Mouse (Mus musculus): Measurements from ENCODE around the gene Acot7.

Gene Acot7

DNA sequence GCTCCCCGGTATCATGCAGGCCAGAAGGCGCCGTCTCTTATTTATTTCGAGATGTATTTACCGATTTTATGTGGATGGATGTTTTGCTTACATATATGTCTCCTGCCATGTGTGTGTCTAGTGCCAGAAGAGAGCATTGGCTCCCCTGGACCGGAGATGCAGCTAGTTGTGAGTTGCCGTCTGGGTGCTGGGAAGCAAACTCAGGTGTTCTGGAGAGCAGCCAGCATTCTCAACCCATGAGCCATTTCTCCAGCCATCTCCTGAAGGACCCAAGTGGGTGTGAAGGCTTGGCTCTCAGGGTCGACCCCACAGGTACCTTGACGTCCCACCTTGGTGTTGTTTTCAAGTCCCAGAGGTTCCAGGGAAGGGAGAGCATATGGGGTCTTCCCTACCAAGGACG is 4.3 kb downstream of the Acot7 start:
- no peak for DNase-seq

DNA sequence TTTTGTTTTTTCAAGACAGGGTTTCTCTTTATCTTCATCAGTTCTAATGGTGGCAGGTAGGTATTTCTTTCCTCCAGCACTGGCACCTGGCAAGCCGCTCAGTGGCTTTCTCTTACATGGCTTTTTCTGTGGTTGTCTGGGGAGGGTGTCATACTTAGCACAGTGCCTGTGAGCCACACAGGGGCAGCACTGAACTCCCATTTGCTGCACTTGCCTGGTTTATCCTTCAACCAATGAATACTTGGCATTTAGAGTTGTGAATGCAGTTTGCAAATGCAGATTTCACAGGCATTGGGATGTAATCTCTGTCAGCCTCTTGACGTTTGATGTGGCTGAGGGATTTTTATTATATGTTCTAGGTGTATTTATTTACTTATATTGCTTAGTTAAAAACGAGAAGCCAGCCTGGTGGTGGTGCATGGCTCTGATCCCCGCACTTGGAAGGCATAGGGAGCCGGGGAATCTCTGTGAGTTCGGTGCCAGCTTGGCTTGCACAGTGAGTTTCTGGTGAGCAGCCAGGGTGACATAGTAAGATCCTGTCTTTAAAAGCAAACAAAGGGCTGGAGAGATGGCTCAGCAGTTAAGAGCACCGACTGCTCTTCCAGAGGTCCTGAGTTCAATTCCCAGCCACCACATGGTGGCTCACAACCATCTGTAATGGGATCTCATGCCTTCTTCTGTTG is 6.6 kb downstream of the Acot7 start:
- no peak for DNase-seq

DNA sequence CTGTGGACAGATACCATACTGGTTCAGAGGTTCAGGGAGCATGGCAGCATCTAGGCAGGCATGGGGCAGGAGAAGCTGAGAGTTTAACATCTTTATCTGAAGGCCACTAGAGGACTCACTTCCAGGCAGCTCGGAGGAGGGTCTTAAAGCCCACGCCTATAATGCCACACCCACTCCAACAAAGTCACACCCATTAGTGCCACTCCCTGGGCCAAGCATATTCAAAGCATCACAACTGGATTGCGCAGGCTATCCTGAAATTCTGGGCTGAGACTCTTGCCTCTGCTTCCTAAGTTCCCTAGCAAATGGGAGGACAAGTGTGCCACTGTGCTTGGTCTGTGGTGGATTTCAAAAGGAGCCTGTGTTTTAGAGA is 7.2 kb downstream of the Acot7 start:
- no peak for DNase-seq

DNA sequence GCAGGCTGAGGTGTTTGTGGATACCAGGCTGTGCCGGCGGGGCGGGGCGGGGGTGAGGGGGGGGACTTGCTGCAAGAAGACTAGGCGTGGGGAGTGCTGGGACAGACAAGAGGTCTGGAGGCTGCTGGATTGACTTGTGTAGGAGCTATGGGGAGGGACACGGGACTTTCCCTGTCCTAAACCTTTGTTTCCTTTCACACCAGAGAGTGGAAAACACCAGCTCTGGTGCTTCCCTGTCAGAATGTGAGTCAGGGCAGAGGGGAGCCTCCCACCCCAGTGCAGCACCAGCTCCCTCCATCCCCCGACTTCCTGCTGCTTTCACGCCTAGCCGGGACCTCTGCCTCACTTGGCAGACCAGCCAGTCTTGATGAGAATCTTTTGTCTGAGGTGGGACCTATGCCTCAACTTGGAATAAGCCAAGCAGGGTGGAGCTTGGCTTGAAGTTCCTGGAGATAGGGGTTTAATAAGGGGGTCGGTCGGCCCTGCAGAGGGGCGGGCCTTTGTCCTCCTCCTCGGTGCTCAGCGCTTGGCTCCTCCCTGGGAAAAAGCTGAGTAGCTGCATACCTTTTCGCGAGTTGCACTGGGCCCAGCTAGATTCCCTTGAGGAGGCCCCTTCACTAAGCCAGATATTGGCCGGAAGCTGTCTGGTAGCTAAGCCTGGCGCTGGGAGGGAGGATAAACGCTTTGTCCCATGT is 7.7 kb downstream of the Acot7 start:
- DNase-seq: no peak

DNA sequence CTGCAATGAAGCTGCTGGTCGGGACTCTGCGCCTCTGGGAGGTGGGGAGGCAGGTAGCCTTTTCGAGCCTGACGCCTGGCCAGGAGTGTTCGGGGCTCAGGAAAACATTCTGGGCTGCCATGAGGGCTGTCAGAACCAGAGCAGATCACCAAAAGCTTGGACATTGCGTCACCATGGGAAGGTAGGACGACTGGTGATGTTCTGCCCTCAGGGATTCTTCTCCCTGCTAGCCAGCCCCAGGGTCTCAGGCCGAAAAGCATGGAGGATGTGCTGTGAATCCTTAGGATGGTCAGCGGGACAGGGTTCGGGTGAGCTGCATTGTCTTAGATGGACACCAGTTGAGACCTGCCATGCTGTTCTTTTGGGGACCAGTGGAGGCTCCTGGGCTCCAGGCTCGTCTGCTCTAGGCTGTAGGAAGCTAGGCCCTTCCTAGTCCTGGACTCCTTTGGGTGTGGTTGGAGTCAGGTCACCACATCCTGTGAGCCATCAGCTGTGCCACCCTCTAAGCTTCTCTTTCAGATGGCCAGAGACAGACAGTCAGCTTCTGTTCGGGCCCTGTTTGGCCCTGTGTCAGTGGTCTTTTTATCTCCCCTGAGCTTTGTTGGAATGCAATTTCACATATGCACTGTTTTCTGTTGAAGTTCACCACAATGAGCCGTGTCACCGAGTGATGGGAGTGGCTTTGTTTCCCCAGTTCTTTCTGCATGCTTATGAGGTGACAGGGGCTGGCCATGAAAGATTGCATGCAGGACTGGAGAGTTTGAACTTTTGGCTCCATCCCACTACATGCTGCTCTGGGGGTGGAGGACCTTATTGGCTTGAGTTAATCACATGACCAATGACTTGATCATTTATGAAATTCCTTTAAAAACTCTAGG is 8.5 kb downstream of the Acot7 start:
- no peak for DNase-seq

DNA sequence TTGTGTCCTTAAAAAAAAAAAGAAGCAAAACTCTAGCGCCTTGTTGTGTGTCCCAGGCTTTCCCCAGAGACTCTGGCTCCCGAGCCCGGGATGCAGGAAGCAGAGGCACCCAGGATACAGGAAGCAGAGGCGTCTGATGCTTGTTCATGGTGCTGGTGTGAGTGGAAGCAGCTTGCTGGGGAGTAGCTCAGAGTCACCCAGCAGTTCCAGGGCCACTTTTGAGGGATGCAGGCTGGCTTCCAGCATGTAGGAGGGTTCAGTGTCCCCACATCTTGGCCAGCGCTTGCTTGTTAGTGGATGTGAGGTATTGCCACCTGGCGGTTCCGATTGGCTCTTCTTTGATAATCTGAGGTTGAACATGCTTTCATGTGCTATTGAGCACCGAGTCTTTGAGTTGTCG is 9.2 kb downstream of the Acot7 start:
- DNase-seq: no peak

DNA sequence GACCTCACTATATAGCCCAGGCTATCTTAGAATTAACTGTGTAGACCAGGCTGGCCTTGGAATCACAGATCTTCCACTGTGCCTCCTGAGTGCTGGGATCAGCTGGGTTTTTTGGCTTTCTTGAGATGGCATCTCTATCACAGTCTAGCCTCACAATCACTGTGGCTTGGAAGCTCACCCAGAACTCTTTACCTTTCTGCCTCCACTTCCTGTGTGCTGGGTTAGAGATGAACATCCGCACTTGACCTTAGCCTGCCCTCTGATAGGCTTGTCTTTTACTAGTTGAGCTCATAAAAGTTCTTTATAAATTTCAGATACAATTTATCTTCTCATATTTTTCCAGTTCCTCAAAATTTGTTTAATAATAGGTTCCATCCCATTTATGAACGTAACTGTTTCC is 10.7 kb downstream of the Acot7 start:
- DNase-seq: no peak

DNA sequence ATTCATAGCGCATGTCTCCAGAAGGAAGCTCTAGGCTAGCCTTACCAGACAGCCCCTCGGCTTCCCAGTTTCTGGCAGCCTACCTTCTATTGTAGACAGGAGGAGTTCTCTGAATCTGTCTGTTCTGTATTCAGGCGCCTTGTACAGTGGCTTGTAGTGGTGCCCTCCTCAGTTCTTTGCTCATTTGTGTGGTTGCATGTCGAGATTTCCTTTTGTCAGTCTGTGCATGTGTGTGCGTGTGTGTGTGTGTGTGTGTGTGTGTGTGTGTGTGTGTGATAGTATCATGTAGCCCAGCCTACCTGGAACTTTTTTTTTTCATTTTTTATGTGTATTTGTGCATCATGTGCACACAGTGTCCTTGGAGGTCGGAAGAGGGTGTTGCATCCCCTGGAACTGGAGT is 11.1 kb downstream of the Acot7 start:
- DNase-seq: no peak

DNA sequence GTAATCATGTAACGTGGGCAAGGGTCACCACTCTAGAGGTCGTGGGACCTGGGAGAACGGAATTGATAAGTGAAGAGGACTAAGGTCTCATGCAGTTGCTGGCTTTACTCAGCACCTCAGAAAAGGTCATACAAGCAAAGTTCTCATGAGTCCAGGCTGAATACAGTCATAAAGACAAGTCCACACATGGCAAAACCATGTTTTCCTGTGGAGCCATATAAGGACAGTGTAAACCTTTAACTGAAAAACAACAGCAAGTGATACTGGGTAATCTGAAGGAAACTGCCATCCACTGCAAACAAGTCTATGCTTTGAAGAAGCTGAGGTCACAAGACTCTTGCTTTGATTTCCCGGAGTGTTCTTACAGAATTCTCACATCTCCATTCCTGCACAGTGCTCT is 11.8 kb downstream of the Acot7 start:
- DNase-seq: no peak

DNA sequence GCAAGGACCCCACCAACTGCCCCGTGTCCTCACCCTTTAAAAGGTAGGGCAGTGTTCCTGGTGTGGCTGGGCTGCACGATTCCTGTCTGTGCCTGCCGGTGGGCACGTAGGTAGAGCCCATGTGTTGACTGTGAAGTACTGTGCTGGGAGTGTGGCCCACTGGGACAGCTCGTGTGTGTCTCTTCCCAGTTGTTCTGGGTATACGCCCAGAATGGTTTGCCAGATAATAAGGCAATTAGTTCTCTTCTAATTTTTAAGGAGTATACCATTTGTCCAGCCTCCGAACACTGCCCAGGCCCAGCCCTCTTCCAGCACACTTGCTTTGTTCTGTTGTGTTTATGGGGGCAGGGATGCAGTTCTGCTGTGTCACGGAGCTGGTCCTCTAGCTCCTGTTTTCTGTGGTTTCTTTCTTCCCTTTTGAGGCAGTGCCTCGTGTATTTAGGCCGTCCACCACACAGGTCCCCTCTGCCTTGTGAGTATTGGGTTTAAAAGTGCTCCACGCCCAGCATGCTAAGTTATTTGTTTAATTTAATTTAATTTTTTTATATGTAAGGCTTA is 12.2 kb downstream of the Acot7 start:
- no peak for DNase-seq

DNA sequence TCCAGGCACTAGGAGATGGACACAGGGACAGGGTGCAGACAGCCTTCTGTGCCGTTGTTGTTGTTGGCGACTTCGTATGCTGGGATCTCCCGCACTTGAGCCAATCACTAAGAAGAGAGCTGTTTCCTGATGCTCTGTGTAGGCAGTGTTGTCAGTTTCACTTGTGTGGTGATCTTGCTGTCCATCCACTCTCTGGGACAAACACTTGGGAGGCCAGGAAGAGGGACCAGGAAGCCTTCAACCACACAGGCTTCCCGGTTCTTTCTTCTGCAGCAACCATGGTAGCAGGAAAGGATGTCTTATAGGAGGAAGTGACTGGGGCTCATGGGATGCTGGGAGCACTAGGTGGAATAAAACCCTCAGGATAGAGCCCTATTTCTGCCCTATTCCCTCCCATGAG is 12.8 kb downstream of the Acot7 start:
- no peak for DNase-seq

DNA sequence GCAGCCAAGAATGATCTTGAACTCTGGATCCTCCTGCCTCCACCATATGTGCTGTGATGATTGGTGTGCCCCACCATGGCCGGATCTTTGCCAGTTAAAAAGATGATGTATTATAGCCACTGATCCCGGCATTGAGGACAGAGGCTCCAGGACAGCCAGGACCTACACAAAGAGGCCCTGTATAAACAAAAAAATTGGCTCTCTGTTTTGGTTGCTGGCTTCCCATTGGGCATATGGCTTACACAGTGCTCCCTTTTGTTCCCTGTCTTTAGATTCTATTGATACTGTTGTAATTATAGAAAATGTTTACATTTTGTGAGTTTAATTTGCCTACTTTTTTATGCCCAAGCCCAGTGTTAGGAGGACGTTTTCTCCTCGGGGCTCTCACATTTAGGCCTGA is 14.6 kb downstream of the Acot7 start:
- DNase-seq: no peak

DNA sequence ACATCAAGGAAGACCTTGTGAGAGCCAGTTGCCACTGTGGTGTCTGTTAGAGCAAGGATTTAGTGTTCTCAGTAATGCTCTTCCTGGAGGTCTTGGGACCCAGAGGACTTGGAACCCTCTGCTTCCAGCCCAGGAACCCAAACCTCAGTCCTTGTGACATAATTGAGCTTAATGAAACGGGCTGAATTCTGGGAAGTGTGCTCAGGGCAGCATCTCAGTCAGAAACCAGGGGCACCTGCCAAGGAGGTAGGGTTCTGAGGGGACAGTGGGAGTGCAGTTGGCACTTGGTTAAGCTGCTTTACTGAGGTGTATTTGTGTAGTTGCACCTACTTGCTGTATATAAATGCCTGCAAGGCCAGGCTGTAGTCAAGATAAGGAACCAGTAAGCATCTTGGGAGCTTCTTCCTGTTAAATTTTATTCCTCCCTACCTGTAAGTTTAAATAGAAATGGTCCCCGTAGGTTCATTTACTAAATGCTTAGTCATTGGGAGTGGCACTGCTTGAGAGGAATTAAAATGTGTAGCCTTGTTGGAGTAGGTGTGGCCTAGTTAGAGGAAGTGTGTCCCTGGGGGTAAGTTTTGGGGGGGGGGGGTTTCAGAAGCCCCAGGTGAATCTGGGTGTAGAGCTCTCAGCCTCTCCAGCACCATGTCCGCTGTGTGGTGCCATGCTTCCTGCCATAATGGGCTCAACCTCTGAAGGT is 16.7 kb downstream of the Acot7 start:
- DNase-seq: no peak

DNA sequence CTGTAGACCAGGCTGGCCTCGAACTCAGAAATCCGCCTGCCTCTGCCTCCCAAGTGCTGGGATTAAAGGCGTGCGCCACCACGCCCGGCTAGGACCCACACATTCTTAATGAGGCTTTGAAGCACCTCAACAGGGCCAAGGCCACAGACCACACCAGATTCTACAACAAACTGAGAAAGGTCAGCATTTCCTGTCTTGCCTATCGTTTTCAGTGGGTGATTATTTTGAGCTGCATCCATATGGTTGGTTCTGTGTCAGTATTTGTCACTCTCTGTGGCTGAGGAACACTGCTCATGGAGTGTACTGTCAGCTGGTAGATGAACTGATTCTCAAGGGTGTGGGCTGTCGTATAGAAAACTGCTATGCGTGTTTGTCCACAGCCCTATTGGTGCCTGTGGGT is 18.3 kb downstream of the Acot7 start:
- DNase-seq: no peak

DNA sequence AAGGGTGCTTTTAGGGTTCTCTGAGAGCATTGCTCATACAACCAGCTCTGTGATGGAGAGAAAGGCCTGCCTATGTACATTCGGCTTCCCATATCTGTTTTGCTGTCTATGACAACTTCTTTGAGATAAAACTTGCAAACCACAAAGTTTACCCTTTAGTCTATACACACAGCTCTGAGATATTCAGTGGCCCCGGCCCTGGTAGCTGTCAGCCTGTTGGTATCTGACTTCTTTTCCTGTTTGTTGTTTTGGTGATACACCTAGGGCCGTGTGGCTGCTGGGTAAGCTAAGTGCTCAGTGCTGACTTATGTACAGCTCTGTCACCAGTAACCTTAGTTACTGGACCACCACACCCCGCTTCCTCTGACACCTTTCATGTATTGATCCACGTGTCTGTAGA is 19.6 kb downstream of the Acot7 start:
- no peak for DNase-seq

DNA sequence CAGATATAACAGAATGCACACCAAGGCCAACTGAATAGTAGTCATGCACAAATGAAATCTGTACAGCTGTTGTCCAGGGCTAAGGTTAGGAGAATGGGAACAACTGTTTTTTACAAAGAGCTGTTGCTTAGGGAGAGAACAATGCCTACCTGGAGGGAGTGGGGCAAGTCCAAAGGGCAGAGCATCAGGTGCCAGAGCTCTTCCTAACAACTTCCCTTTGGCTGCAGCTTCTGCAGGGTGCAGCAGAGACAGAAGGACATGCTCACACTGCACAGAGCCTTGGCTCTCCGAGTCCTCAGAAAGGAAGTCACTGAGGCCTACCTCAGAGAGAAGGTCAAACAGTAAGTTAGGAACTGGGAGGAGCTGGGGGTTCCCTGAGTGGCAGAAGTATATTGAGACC is 21.7 kb downstream of the Acot7 start:
- DNase-seq: no peak

DNA sequence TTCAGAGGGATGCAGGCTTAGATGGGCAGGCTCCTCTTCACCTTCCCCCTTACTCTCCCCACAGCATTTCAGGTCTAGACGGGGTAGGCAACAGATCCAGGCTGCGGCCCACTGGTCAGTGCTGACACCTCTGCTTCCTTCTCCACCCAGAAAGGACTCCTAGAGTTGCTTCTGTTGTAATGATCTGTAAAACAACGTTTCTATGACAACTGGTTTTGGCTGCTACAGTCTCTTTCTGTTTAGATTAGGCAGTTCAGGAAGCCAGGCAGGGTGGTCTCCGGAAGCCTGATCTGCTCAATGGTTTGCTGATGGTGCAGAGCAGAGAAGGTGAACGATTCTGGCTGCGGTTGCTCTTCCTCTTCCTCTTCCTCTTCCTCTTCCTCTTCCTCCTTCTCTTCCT is 23.6 kb downstream of the Acot7 start:
- DNase-seq: no peak

DNA sequence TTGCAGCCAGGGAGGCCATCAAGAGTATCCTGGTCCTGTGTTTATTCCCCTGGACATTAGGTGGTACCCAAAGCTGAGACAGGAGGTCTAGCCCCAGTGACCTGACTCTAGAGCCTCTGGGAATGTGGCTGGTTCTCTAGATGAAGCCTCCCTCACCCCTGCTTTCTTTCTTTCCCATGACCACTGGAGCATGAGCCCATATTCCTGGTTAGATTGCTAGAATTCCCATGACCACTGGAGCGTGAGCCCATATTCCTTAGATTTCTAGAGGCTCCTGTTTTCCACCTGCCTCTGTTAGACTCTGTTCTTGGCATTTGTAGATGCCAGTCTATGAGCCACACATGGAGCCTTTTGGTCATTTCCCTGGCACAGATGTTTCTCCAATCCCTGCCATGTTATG is 24.5 kb downstream of the Acot7 start:
- no peak for DNase-seq

DNA sequence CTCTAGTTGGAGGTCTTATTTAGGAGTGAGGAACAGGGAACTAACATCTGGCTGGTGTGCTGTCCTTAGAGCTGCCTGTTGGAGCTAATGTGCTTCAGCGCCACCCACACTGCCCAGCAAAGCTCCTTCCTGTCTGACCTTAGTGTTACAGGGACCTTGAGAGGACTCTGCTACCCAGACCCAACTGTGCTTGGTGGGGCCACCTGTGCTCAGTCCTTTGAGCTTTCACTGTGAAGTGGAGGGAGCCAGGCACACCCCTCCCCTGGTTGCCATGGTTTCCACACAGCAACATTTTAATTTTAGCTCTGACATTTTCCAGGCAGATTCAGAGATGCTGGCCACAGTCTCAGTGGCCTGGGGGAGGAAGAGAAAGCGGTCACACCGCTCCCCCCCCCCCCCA is 25.0 kb downstream of the Acot7 start:
- DNase-seq: no peak

DNA sequence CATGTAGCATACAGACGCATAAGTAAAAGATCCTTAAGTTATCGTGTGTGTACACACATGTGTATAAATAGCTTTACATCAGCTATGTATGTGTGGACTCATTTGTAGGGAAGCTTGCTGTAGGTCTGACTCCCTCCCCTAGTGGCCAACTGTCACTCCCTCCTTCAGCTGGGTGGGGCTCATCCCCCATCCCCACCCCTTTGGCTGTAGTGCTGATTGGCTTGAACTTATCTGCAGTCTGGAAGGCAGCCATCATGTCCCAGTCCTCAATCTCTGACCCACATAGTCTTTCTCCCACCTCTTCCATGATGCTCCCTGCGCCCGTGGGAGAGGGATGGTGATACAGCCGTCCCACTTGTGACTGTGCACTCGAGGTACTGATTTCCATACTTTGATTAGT is 26.7 kb downstream of the Acot7 start:
- no peak for DNase-seq

DNA sequence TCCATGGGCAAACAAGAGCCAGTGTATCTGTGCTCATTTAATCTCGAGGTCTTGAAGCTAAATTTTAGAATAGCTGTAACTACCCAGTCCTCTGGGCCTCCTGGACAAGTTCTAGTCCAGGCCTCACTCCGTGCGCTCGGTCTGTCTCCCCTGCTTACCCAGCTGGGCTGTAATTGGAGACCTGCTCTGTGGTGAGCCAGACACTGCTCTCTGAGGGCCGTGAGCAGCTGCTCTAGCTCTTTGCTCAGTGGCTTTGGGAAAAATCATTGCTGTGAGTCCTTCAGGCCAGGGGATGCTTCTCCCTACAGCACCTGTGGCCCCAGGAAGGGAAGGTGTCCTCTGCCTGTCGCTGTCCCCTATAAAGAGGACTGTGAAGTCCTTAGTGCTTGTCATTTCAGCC is 28.3 kb downstream of the Acot7 start:
- DNase-seq: no peak

DNA sequence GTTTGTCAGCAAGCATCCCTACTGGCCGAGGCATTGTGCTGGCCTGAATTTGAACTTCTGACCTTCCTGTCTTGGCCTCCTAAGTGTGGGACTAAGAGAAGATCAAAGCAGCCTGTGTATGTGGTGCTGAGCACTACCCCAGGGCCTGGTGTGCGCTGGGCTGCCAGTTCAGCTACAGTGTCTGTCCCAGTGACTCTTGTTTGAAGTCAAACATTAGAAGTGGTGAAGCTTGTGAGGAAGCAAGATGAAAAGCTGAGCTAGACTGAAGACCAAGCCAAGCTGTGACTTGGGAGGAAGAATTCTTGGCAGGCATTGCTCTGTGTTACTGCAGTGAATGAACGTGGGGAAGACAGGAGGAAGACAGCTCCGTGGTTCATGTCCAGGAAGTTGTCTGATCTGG is 31.7 kb downstream of the Acot7 start:
- no peak for DNase-seq

DNA sequence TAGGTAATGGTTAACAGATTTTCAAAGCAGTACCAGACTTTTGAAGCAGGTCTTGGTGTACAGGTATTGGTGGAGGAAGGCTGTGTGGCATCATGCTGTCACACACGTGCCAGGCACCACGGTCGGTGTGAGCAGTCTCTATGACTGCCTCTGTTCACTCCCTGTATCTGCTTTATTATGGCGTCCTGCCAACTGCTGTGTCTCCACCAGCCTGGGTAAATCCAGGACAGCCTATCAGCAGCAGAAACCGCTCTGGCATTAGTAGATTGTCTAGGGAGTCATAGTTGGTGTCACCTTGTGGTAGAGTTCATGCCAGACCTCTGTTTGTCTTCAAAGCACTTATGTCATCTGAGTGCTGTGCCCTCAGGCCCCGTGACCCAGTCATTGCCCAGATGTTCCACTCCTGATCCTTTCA is 34.2 kb downstream of the Acot7 start:
- no peak for DNase-seq
